Mouse (Mus musculus) embryo, embryonic 10.5 days (tissue): Measurements from ENCODE around the gene Trim43a.
A peak's percentile ranks its signal among the peaks of the same experiment; 100 is the strongest.
"Not testable (repeated sequence)": the region's sequence is repeated elsewhere in the genome, so short reads cannot be mapped to it uniquely, and the experiment has no call there.

Source experiments
- DNase-seq: peaks from one replicate; pipeline ENCODE4 v3.0.0-alpha.2; 2015; ENCODE audit warnings: low spot score

Gene Trim43a

DNA sequence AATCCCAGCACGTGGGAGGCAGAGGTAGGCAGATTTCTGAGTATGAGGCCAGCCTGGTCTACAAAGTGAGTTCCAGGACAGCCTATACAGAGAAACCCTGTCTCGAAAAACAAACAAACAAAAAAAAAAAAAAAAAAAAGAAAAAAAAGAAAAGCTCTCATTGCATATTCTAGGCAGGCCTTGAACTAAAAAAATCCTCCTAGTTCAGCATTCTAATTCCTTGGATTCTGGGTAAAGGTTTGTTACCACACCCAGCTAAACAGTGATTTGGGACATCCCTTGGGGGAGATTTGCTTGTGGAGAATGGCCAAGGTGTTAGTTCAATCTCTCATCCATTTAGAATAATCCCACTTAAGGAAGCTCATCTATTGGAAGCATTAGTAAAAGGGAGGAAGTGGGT, at the start of gene Trim43a:
TSS of gene Trim43a (plus strand) at position 301 of the 400 bp plus-strand sequence.
- DNase-seq, result not testable (repeated sequence)

DNA sequence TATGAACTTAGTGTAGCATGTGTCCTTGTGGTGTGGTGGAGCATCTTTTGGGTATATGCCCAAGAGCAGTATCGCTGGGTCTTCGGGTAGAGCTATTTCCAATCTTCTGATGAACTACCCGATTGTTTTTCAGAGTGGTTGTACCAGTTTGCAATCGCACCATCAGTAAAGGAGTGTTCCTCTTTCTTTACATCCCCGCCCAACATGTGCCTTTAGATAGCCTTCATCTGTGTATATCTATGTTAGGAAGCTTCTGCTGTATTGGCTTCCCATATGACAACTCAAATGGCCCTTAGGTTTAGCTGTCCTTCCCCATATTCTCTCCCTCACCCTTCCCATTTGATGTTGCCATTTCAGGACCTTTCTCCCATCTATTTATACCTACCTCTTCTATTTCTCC, 46.6 kb upstream of the Trim43a start:
- DNase-seq, result no peak

DNA sequence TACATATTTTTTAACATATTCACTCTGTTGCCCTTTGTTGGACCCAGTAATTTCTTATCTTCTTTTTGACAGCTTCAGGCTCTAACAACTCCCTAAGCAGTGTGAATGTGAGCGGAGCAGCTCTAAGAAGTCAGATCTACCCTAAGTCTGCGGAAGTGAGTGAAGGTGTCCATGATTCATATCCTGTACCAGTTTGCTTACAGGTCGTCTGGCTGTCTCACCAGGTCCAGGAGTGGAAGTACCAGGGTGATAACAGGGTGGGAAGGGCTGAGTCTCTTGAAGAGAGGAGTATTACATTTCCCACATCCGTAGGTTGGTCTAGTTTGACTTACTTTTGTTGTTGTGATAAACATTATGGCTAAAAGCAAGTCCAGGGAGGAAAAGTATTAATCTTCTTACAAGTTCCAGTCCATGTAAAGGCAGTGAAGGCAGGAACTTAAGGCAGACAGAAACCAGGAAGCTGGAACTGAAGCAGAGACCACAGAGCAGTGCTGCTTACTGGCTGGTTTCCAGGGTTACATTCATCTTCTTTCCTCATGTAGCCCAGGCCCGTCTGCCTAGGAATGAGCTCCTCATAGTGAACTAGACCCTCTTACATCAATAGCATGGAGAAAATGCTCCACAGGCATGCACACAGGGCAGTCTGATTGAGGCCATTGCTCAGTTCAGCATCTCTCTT, 41.0 kb upstream of the Trim43a start:
- DNase-seq, result no peak

DNA sequence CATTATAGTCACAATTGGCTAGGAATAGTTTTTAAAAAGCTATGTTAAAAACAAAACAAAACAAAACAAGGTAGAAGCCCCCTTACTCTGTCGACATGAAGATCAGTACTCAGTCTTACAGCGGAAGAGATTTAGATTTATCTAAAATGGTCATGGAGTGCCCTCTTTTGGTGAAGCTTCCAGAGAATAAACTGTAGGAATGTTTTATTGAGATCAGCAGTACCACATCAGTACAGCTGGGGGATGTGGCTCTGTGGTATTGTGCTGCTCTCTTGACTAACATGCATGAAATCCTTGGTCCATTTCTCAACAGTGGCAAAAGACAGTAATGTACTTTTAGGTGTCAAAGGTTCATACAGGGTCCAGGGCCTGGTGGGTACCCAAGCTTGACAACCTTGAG, 37.9 kb upstream of the Trim43a start:
- DNase-seq, result peak; percentile 61

DNA sequence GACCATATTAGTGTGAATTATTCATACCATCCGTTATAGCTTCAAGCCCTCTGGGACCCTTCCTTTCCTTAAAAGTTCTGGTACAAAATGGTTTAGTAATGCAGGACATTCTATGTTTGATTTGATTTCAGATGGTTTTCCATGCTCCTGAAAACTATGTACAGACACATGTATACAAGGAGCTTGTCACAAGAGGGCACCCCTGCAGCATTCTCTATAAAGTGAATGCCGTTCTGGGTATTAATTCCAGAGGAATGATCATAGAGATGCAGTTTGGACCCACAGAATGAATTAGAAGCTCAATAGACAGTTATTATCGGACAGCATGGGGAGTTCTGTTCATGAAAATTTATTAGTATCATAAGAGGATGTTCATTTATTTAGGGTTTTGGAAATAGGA, 35.2 kb upstream of the Trim43a start:
- DNase-seq, result peak; percentile 50

DNA sequence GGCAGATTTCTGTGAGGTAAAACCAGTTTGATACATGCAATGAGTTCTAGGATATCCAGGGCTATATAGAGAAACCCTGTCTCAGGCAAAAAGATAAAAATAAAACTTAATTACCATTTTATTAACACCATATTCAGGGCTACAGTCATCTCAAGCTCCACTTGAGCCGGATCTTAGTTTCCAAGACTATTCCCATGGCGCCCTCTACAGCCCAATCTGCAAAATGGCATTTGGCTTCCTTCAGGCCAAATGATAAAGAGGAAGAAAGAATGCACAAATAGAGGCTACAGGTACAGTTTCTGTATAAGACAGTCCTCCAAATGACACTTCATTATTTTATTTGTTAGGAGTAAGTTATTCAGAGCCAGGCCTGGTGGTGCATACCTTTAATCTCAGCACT, 34.5 kb upstream of the Trim43a start:
- DNase-seq, result peak; percentile 86

DNA sequence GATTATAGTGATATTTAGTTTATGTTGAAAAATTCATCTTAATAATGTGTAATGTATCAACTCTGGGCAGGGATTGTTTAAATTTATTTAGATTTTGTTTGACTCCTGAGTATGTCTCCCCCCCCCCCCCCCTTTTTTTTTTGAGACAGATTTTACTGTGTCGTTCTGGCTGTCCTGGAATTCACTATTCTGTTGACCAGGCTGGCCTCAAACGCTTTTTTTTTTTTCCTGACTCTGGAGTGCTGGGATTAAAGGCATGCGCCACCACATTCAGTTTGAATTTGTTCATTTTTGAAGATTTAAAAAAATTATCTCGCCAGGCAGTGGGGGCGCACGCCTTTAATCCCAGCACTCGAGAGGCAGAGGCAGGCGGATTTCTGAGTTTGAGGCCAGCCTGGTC, 34.0 kb upstream of the Trim43a start:
- no peak for DNase-seq

DNA sequence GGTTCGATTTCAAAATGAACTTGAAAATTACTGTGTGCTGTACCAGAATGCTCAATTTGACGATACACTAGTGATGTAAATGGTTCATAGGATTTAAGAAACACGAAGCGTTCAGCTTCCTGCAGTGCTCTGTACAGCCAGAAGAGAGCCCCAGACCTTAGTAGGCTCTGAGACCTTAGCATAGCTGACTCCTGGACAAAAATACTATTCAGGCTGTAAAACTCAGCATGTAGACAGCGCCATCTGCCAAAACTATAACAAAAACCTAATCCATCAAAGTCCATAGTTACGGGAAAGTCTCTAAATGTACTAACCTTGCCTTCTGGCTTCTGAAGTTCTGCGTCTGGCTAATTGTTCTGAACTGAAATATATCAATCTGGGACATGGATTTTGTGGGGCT, 33.4 kb upstream of the Trim43a start:
- DNase-seq, result peak; percentile 78

DNA sequence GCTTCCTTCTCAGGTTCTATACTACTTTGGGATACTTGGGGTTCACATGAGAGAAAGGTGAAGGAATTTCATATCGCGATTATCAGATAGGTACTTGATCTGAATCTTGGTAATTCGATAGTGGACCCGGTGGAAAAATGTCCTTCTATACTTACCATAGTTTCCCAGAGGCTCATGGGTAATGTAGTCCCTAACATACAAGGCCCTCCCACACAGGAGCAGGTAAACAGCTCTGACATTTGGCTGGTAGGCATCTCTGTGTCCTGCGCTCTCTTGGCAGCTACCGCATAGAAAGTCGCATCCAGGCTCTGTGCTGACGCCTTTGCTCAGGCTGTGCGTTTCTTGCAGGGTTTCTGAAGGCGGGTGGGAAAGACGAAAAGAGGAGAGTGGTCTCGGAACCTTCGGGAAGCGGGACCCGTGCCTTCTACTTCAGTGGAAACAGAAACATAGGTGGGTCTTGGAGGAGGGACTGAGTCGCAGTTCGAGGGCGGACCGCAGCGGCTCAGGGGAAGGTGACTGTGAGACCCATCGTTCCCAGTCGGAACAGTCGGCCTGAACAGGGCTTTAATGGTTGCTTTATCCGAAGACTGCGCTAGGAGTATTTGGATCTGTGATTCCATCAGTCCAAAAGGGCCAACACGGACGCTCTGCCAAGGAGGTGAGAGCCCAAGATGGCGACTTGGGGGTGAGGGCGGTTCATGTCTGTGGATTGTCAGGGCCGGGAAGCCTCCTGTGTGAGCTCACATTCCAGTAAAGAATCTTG, 32.7 kb upstream of the Trim43a start, which contains the start of gene Zfp949:
TSS of gene Zfp949 (plus strand) at position 170 of the 763 bp plus-strand sequence.
- peak; percentile 95 for DNase-seq

DNA sequence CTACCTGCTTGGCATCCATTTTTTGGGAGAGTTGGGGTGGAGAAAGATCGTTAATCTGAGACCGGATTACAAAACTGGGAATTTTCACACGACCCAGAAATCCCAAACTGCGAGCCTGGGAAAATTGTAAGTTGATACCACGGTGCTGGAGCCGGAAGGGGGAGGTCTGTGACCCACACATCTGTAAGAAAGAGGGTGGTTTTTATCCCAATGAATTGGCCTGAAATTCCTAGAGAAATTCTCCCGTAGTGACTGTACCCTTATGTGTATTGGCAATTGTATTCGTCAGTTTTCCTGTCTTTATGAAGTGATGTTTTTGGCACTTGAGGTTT, 32.1 kb upstream of the Trim43a start:
- no peak for DNase-seq

DNA sequence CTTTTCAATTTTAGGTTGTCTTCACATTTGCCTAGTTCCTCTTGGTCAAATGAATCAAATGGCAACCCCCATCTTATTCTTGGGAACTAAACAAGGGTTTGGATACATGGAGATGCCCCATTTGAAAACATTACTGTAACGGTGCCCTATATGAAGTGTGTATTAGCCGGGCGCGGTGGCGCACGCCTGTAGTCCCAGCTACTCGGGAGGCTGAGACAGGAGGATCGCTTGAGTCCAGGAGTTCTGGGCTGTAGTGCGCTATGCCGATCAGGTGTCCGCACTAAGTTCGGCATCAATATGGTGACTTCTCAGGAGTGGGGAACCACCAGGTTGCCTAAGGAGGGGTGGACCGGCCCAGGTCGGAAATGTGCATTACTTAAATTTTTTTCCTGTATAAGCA, 27.6 kb upstream of the Trim43a start:
- no peak for DNase-seq

DNA sequence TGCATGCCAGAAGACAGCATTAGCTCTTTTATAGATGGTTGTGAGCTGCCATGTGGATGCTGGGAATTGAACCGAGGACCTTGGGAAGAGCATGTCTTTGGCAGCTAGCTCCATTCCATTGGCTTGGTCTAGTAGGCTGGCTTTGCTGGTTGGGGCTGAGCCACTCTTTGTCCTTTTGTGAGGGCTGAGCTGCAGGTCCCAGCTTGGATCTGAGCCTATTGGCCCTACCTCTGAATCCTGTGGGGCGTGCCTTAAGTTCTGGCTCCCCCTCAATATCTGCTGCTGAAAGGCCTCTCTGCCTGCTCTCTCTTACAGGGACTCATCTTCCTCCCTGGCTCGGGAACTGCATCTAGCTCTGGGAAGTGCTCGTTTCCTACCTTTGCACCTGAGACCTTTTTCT, 22.5 kb upstream of the Trim43a start:
- DNase-seq, result no peak

DNA sequence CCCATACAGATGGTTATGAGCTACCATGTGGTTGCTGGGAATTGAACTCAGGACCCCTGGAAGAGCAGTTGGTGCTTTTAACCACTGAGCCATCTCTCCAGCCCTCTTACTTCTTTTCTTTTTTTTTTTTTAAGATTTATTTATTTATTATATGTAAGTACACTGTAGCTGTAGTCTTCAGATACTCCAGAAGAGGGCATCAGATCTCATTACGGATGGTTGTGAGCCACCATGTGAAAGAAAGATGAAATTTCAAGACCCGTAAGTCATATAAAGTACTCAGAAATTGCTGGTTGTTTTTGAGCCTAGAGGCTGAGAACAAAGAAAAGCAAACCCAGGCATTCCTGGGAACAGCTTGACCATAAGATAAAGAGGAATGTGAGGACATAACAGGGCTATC, 19.2 kb upstream of the Trim43a start:
- DNase-seq, result not testable (repeated sequence)

DNA sequence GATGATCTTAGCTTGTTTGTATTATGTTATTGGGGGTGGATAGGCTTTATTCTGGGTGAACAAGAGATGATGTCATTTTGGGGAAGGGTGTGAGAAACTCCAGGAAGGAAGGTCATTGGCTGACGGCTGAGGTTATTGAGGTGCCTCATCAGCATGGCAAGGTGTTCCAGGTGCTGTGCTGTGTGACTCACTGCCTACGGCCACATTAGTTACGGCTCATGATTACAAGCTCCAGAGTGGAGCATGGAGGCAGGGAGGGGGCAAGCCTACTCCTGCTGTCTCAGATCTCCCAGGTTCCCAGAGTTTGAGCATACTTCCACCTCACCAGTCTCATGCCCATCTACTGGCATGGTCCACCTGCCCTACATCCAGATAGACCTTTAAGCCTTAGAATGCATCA, 10.2 kb upstream of the Trim43a start:
- not testable (repeated sequence) for DNase-seq

DNA sequence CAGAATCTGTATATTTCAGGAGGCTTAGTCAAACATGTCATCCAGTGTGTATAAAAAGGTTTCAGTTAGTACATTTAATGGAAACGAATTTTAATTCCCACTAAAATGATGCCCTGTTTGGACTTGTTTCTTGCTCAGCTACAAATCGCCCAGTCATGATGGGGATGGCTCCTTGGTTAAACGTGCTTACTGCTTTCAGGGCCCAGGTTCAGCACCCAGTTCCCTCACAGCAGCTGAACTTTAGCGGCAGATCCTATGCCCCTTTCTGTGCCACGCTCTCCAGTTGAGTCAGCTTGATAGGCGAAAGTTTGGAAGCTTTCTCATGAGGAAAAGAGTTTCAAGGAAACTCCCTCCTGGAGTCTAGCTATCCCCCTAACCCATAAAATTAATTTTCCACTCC, 13.0 kb downstream of the Trim43a start:
- not testable (repeated sequence) for DNase-seq

DNA sequence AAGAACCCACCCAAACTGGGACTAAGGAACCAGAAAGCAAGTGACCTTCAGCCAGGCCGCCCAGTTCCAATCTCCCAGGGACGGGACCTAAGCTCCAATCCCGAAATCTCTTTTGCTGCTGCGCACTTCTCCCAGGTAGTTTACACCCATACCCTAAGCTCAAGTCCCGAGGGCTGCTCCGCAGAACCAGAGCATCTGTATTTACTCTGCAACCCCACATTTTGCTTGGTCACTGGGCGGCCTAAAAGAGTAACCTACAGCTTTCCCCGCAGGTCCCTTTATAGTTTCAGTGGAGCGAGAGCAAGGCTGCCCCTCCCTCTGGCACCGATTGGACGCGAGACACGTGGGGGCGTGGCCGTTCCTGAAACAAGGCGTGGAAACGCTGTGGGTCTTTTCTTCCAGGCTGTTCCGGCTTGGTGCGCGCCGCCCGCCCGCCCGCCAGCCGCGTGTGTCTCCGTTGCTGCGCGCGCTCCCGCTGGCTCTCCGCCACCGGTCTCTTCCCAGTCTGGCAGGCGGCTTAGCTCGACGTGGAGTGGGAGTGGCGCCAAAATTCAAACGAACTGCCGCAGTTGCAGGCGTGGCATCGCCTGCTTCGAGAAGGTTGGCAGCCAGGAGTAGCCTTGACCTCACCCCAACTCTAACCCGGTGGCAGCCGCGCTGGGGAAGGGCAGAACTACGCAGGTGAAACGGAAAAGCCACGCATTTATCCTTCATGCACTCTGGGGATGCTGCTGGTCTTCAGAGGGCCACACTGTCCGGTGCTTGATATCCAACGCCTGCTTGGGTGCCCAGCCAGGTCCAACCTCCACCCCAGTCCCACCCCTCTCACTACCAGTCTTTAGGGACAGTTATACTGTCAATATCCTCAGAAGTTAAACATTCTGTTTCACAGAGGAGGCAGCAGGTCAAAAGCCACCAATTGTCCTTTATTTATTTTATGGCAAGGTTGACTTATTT, 18.8 kb downstream of the Trim43a start:
- peak; percentile 92 for DNase-seq

DNA sequence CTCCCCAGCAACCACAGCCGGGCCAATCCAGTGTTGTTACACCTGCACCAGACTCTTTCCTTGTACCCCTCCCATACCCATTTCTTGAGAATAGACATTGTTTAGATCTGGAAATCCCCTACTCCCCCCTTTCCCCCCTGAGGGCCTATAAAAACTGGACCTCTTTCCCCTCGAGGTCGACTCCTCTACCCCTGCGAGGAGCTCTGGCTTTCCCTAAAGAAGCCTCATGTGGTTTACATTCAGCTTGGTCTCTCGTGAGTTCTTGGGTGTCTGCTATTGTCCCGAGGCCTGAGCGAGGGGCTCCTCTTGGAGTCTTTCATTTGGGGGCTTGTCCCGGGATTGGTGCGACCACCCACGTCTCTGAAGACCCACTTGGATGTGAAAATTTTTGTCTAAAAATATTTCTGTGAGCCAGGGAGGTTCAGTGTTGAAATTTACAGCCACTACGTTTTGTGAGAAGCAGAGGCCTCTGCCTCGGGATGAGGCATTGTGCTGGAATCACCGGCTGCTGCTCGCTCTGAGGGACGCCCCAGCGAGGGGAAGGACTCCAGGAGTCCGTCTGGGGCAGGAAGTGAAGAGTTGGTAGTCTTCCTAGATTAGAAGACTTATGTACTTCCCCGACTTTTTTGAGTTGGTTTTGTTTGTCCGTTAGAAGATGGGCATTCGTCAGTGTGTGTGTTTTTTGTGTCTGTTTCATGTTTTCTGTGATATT, 45.3 kb downstream of the Trim43a start:
- not testable (repeated sequence) for DNase-seq

DNA sequence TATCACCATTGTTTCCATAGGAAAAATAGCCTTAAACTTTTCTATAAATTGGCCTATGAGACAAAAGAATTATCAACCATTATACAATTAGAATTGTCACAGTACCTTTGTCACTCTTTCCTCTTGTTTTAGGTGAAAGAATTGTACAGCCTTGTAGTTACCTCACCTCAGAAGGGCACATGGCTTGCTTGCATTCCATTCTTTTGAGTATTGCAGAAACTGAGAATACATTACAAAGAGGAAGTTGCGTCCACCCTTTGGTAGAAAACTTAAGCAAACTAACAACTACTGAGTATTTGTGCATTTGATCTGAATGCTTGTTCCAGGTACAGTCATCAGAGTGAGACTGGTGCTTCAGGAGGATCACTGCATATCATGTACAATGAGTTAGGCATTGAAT, 57.4 kb downstream of the Trim43a start:
- not testable (repeated sequence) for DNase-seq
